Mouse (Mus musculus) kidney, embryonic 14.5 days (tissue): ENCODE measurements at regions not wholly inside any gene's neighbourhood (a gene's known extent, or its start where the extent isn't known, plus 50 kb on each side); places are given as distances from the start of the nearest gene placed in this dataset.

Source experiments
- ATAC-seq: fragments of 200-750 bp; cut with Nextera tagmentation; 2 replicates; pipeline ENCODE4 v1.8.0; 2017; ENCODE audit warnings: moderate number of reproducible peaks, mild to moderate bottlenecking, moderate TSS enrichment, moderate library complexity; ENCODE audit not compliant: low FRiP score, low TSS enrichment
- H3K27ac ChIP-seq: fragments of 300-500 bp; sonication (generic); 2 replicates; pipeline ENCODE4 v1.5.1; 2014; ENCODE audit warnings: low read depth, mild to moderate bottlenecking, low read length, moderate library complexity, mixed read lengths
- H3K27me3 ChIP-seq: fragments of 300-500 bp; sonication (generic); 2 replicates; pipeline ENCODE4 v1.6.1; 2014; ENCODE audit warnings: mild to moderate bottlenecking, low read length; ENCODE audit not compliant: control insufficient read depth, insufficient read depth
- H3K36me3 ChIP-seq: fragments of 300-500 bp; sonication (generic); 2 replicates; pipeline ENCODE4 v1.6.1; 2014; ENCODE audit warnings: low read length, mixed read lengths; ENCODE audit not compliant: control insufficient read depth, insufficient read depth
- H3K4me1 ChIP-seq: fragments of 300-500 bp; sonication (generic); 2 replicates; pipeline ENCODE4 v1.6.1; 2014; ENCODE audit warnings: low read length, mixed read lengths; ENCODE audit not compliant: control insufficient read depth, insufficient read depth
- H3K4me2 ChIP-seq: fragments of 300-500 bp; sonication (generic); replicated peaks from 2 replicates; pipeline ENCODE4 v1.6.1; 2014; ENCODE audit warnings: low read depth, mild to moderate bottlenecking, low read length
- H3K4me3 ChIP-seq: fragments of 300-500 bp; sonication (generic); 2 replicates; pipeline ENCODE4 v1.5.1; 2014; ENCODE audit warnings: mild to moderate bottlenecking, low read length
- H3K9ac ChIP-seq: fragments of 300-500 bp; sonication (generic); 2 replicates; pipeline ENCODE4 v1.6.1; 2014; ENCODE audit warnings: low read depth, mild to moderate bottlenecking, low read length, moderate library complexity
- H3K9me3 ChIP-seq: fragments of 300-500 bp; sonication (generic); 2 replicates; pipeline ENCODE4 v1.6.1; 2016; ENCODE audit warnings: low read length; ENCODE audit not compliant: control insufficient read depth
- WGBS: fragments of 180-500 bp; shearing (Covaris S2); extraction: QIAGEN DNeasy Blood & Tissue Kit; methylation state at CpG from one replicate; pipeline ENCODE4 v1.1.7; 2014; 5-methylcytosine and 5-hydroxymethylcytosine counted together

DNA sequence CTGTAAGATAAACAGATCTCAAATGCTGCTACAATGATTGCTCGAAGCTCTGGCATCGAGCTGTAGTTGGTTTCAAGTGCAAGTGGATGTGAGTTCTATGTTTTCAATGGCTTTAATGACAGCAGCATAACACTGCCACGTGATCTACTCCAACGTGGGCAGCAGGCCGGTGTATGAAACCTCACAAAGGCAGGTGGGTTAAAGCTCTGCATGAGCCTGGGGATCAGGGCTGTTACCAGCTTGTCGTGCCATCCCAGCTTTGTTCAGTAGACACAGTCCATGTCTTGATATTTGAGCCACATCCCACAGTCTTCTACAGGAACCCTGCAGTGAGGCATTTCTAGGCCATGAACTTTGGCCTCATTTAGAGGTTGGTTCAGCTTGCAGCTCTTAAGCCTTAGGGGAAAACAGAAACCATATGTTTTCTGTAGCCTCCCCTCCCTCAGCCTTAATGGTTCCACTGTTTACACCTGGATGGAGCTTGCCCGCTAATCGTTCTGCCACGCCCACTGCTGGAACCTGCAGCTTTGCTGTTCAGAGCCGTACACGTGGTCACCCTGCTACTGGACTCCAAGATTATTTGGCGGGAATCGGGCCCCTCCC, 121.8 kb upstream of the Serpine2 start:
- WGBS: 66% methylated on average over 13 of the region's 13 CpGs
- Histone ChIP-seq H3K4me1 (0 out of 2 replicates have a peak, but pooled peaks cover 2% of the 10 kb centered on the region), H3K27ac (no peak overlapping the region), H3K9ac (no peak overlapping the region), H3K4me2 (no peak overlapping the region), H3K36me3 (no peaks in the 10 kb centered on the region), H3K9me3 (no peaks in the 10 kb centered on the region), H3K27me3 (no peaks in the 10 kb centered on the region), H3K4me3 (no peak overlapping the region)
- no peak for ATAC-seq

- Histone ChIP-seq H3K27me3 (no peaks in the 10 kb centered on the region), H3K4me3 (no peak overlapping the region), H3K4me2 (no peak overlapping the region), H3K36me3 (no peaks in the 10 kb centered on the region), H3K4me1 (0 out of 2 replicates have a peak, but pooled peaks cover 2% of the 10 kb centered on the region), H3K27ac (no peak overlapping the region), H3K9me3 (no peaks in the 10 kb centered on the region), H3K9ac (no peak overlapping the region)
- ATAC-seq: no peak
- 78% methylated on average over 6 of the region's 6 CpGs for WGBS
These were observed 118.9 kb upstream of the Serpine2 start for GRCm38 (mm10) chr1:79979863-79980262.

GRCm38 (mm10) chr1:79978156-79978555, 117.2 kb upstream of the Serpine2 start:
- 0 out of 2 replicates have a peak, but pooled peaks cover 2% of the 10 kb centered on the region for H3K4me1 ChIP-seq
- no peak overlapping the region for H3K9ac ChIP-seq
- H3K27me3 ChIP-seq: no peaks in the 10 kb centered on the region
- no peak overlapping the region for H3K4me2 ChIP-seq
- ATAC-seq: no peak
- H3K36me3 ChIP-seq: no peaks in the 10 kb centered on the region
- H3K9me3 ChIP-seq: no peaks in the 10 kb centered on the region
- 19% methylated on average over 5 of the region's 5 CpGs for WGBS
- H3K4me3 ChIP-seq: no peak overlapping the region
- H3K27ac ChIP-seq: no peak overlapping the region

GRCm38 (mm10) chr1:79956121-79956520, 95.1 kb upstream of the Serpine2 start:
- Histone ChIP-seq H3K9me3 (no peaks in the 10 kb centered on the region), H3K4me3 (no peak overlapping the region), H3K36me3 (no peaks in the 10 kb centered on the region), H3K9ac (no peak overlapping the region), H3K27ac (no peak overlapping the region), H3K4me1 (no peaks in the 10 kb centered on the region), H3K27me3 (no peaks in the 10 kb centered on the region), H3K4me2 (no peak overlapping the region)
- 48% methylated on average over 1 of the region's 1 CpGs for WGBS
- ATAC-seq: no peak

DNA sequence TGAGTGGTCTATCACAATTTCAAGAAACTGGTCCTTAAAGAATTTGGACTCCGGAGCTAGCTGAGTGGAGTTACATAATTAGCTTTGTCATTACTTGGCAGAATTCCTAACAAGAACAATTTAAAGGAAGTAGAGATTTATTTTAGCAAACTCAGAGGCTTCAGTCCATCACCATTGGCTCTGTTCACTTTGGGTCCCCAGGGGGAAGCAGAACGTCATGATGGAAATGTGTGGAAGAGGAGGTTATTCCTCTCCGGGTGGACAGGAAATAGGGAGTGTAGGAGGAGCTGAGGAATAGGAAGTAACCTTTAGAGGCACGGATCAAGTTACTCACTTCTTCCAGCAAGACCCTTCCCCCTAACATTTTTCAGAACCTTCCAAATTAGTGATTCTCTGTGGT, 83.3 kb upstream of the Serpine2 start:
- ATAC-seq: no peak
- Histone ChIP-seq H3K9me3 (0 out of 2 replicates have a peak, but pooled peaks cover under 1% of the 10 kb centered on the region), H3K27ac (no peak overlapping the region), H3K4me1 (no peaks in the 10 kb centered on the region), H3K9ac (no peak overlapping the region), H3K36me3 (no peaks in the 10 kb centered on the region), H3K4me2 (no peak overlapping the region), H3K27me3 (no peaks in the 10 kb centered on the region), H3K4me3 (no peak overlapping the region)
- WGBS: 61% methylated on average over 4 of the region's 4 CpGs

DNA sequence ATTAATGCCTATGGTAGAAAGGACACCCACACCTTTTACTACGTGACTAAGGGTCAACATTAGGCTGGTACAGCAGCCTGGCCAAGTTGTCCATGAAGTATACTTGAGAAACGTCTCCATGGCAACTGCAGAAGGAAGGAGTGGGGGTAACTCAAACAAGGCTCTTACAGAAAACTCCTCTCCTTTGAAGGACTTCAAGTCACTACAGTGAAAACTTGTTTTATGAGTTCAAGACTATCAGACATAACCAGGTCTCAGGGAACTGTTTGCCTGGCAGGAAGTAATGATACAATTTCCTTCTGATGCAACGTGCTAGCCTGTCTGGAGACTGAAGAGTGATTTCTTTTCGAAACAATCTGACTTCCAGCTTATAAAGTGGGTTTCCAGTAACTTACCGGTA, 71.5 kb upstream of the Serpine2 start:
- H3K9ac ChIP-seq: no peak overlapping the region
- H3K4me3 ChIP-seq: no peak overlapping the region
- no peak for ATAC-seq
- WGBS: 61% methylated on average over 5 of the region's 5 CpGs
- no peak overlapping the region for H3K27ac ChIP-seq
- no peak overlapping the region for H3K4me2 ChIP-seq
- peaks cover 4% of the 10 kb centered on the region; the same call in 1 of the 2 replicates for H3K9me3 ChIP-seq
- 0 out of 2 replicates have a peak, but pooled peaks cover 2% of the 10 kb centered on the region for H3K4me1 ChIP-seq
- no peaks in the 10 kb centered on the region for H3K27me3 ChIP-seq
- no peaks in the 10 kb centered on the region for H3K36me3 ChIP-seq

GRCm38 (mm10) chr1:79927740-79928139, 66.8 kb upstream of the Serpine2 start:
- 24% methylated on average over 2 of the region's 2 CpGs for WGBS
- ATAC-seq: peak; percentile 60; the same call in 1 of the 2 replicates

DNA sequence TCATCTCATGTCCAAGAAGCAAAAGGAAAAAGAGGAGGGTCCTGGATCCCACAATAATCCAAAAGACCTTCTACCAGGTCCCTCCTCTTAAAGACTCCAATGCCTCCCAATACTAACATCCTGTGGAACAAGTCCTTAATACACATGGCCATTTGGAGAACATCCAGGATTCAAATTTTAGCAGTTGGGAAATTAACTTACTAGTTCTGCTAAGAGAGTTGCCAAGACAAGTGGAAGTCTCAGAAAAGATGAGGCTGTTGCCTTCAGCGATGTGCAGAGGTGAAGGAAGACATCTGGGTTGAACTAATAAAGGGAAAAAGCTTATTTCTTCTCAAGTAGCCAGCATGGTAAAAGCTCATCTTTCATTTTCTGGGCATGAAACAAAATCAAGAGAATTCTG, 64.8 kb upstream of the Serpine2 start:
- Histone ChIP-seq H3K4me3 (no peak overlapping the region), H3K27ac (peak overlapping the region; percentile 6; the same call in 1 of the 2 replicates), H3K4me1 (0 out of 2 replicates have a peak, but pooled peaks cover 4% of the 10 kb centered on the region), H3K4me2 (no peak overlapping the region), H3K27me3 (no peaks in the 10 kb centered on the region), H3K9ac (no peak overlapping the region), H3K36me3 (no peaks in the 10 kb centered on the region), H3K9me3 (no peaks in the 10 kb centered on the region)
- WGBS: 41% methylated on average over 1 of the region's 1 CpGs
- no peak for ATAC-seq

More at GRCm38 (mm10) chr1:79927740-79928139, 66.8 kb upstream of the Serpine2 start:
- Histone ChIP-seq H3K4me3 (no peak overlapping the region), H3K9me3 (no peaks in the 10 kb centered on the region), H3K4me1 (0 out of 2 replicates have a peak, but pooled peaks cover 4% of the 10 kb centered on the region), H3K9ac (no peak overlapping the region), H3K27me3 (no peaks in the 10 kb centered on the region), H3K4me2 (no peak overlapping the region), H3K36me3 (no peaks in the 10 kb centered on the region), H3K27ac (no peak overlapping the region)

GRCm38 (mm10) chr1:79921890-79922289, 60.9 kb upstream of the Serpine2 start:
- Histone ChIP-seq H3K4me2 (no peak overlapping the region), H3K9ac (no peak overlapping the region), H3K4me3 (no peak overlapping the region), H3K36me3 (no peaks in the 10 kb centered on the region), H3K27me3 (no peaks in the 10 kb centered on the region), H3K9me3 (no peaks in the 10 kb centered on the region), H3K4me1 (0 out of 2 replicates have a peak, but pooled peaks cover 2% of the 10 kb centered on the region), H3K27ac (no peak overlapping the region)
- WGBS: 48% methylated on average over 3 of the region's 3 CpGs
- no peak for ATAC-seq
